Mouse (Mus musculus) small intestine, adult 2 months (tissue): ENCODE results near the gene Dock8. TPM values are rescaled to one million over a fixed set of nuclear protein-coding genes. Genes with fewer than 3 reads are reported as not detected.

Source experiments
- H3K27ac ChIP-seq: fragments of 200-500 bp; 2 replicates; pipeline ENCODE4 v1.5.1; 2012; ENCODE audit warnings: low read depth, low read length, control low read depth, inconsistent platforms; ENCODE audit not compliant: insufficient read depth
- H3K27me3 ChIP-seq: fragments of 200-500 bp; 2 replicates; pipeline ENCODE4 v1.6.1; 2012; ENCODE audit warnings: mild to moderate bottlenecking, moderate library complexity, low read length, inconsistent platforms; ENCODE audit not compliant: control insufficient read depth, insufficient read depth
- H3K36me3 ChIP-seq: fragments of 200-500 bp; 2 replicates; pipeline ENCODE4 v1.6.1; 2012; ENCODE audit warnings: mild to moderate bottlenecking, low read length, control low read depth, inconsistent platforms; ENCODE audit not compliant: control insufficient read depth, insufficient read depth
- H3K4me1 ChIP-seq: fragments of 200-500 bp; 2 replicates; pipeline ENCODE4 v1.6.1; 2012; ENCODE audit warnings: low read length, inconsistent platforms, mixed read lengths; ENCODE audit not compliant: control insufficient read depth, insufficient read depth, insufficient read length
- H3K4me3 ChIP-seq: fragments of 200-500 bp; 2 replicates; pipeline ENCODE4 v1.5.1; 2012; ENCODE audit warnings: low read depth, mild to moderate bottlenecking, control low read depth, inconsistent platforms, low read length, moderate library complexity
- CTCF ChIP-seq: fragments of 200-500 bp; IDR thresholded peaks from 2 replicates; pipeline ENCODE4 v1.5.1; 2012; ENCODE audit warnings: low read depth, mild to moderate bottlenecking, control low read depth, inconsistent platforms, low read length, moderate library complexity, mixed read lengths; ENCODE audit not compliant: insufficient replicate concordance, insufficient read length; ENCODE audit errors: extremely low read depth
- POLR2A ChIP-seq: fragments of 200-500 bp; IDR thresholded peaks from 2 replicates; pipeline ENCODE4 v1.6.1; 2012; ENCODE audit warnings: low read depth, mild to moderate bottlenecking, control low read depth, inconsistent platforms, low read length, moderate library complexity
- WGBS: fragments of 180-500 bp; shearing (Covaris S2); methylation state at CpG from one replicate; pipeline ENCODE4 v1.1.7; 2018; 5-methylcytosine and 5-hydroxymethylcytosine counted together
- polyA plus RNA-seq: library from polyadenylated mRNA; depleted of rRNA; stranded (reverse); fragments of >200 nt; gene quantifications from 2 replicates; pipeline ENCODE4 v1.2.3, GENCODE M21; 2012

Dock8 gene
- polyA plus RNA-seq, 1 experiment = 14.7 TPM

DNA sequence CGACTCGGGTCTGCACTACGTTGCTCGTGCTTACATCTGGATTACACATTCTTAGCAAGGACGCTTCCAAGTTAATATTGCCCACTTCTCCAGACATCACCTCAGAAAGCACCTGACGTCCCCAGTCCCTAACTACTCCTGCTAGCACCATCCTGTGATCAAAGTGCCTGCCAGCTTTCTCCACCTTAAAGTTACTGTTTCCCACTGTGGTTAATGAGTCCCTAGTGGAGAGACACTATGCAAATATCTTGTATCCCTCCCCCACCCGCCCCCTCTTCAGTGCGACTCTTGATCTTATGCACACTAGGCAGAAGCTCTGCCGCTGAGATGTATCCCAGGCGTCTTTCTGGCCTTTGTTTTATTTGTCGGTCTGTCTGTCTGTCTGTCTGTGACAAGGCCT is 21.3 kb upstream of the Dock8 start:
- 30% methylated on average over 11 of the region's 11 CpGs for WGBS
- TF ChIP-seq POLR2A (no peak), CTCF (no peak)
- Histone ChIP-seq H3K4me1 (peaks cover 36% of the 10 kb centered on the region), H3K36me3 (no peaks in the 10 kb centered on the region), H3K27ac (peak overlapping the region; percentile 66), H3K27me3 (no peaks in the 10 kb centered on the region), H3K4me3 (no peak overlapping the region)

DNA sequence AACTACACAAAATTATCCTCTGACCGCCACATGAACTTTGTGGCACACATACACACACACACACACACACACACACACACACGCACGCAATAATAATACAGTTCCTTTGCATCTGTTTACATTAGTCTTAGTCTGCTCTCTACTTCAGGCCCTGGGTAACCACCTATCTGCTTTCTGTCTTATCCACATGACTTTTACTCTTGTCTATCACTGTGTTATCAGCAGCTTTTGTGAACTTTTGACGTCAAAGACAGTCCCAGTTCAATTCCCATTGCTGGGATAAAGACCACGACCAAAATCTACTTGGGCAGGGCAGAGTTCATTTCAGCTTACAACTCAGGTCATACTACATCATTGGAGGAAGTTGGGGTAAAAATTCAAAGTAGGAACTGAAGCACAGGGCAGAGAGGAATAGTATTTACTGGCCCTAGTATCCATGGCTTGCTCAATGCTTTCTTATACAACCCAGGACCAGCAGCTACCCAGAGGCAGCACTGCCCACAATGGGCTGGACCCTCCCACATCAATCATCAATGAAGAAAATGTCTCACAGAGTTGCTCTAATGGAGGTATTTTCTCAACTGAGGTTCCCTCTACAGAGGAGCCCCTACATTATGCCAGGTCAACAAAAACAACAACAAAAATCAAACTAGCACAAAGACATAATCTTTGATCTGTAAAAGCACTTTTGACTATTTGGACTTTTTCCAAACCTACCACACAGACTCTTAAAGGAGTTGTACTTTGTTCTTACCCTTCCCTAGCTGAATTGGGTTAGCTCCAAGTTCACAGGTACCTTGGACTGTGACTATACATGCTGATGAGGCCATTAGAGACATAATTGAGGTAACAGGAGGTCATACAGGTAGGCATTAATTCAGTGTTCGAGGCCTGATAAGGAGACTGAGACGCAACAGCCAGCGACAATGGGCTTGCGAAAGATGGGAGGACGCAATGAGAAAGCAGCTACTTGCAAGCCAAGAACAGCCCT is 20.2 kb upstream of the Dock8 start:
- WGBS = 24% methylated on average over 10 of the region's 10 CpGs
- peak overlapping the region; percentile 99 for H3K27ac ChIP-seq
- peaks cover 26% of the 10 kb centered on the region; the same call in 1 of the 2 replicates for H3K4me1 ChIP-seq
- no peaks in the 10 kb centered on the region for H3K36me3 ChIP-seq
- no peak overlapping the region for H3K4me3 ChIP-seq
- TF ChIP-seq CTCF (no peak), POLR2A (no peak)
- no peaks in the 10 kb centered on the region for H3K27me3 ChIP-seq

DNA sequence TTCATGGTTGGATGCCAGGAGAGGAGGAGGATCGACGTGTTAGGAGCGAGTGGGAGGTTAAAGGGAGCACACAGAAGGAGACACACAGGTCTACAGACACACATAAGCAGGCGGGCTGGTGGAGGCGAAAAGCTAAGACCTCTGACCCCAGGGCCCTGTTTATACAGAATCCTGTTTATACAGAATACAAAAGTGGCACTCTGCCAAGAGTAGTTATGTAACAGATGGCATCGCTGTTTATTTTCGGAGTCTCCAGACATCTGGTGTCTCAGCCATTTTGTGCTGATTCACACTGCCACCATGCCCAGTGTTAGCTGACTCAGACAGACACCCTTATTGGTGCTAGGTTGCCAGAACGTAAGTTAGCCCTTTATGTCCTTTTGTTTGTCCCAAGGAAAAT is 18.0 kb upstream of the Dock8 start:
- Histone ChIP-seq H3K27ac (no peak overlapping the region), H3K36me3 (no peaks in the 10 kb centered on the region), H3K27me3 (no peaks in the 10 kb centered on the region), H3K4me3 (no peak overlapping the region), H3K4me1 (peaks cover 18% of the 10 kb centered on the region; the same call in 1 of the 2 replicates)
- 15% methylated on average over 8 of the region's 8 CpGs for whole genome bisulfite sequencing
- TF ChIP-seq CTCF = no peak
- no peak for TF ChIP-seq POLR2A

DNA sequence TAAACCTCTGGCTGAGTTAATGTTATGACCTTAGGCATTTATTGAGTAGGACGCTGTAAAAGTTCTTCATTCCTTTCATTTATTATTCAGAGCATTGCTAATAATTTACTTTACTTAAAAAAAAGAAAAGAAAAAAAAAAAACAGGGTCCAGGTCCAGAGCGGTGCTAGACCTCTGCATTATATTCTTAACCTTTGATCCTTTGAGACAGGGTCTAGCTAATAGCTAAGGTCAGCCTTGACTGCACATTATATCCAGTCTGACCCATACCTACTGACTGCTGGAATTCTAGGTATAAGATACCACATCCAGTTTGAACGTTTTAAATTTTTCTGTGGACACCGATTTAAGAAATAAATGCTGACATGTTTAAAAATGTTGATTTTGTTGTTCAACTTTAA is 16.3 kb upstream of the Dock8 start:
- H3K4me1 ChIP-seq = peaks cover 15% of the 10 kb centered on the region; the same call in 1 of the 2 replicates
- no peak for TF ChIP-seq POLR2A
- no peak for TF ChIP-seq CTCF
- no peak overlapping the region for H3K4me3 ChIP-seq
- H3K27me3 ChIP-seq = no peaks in the 10 kb centered on the region
- no peak overlapping the region for H3K27ac ChIP-seq
- WGBS = 76% methylated on average over 4 of the region's 4 CpGs
- H3K36me3 ChIP-seq = no peaks in the 10 kb centered on the region

DNA sequence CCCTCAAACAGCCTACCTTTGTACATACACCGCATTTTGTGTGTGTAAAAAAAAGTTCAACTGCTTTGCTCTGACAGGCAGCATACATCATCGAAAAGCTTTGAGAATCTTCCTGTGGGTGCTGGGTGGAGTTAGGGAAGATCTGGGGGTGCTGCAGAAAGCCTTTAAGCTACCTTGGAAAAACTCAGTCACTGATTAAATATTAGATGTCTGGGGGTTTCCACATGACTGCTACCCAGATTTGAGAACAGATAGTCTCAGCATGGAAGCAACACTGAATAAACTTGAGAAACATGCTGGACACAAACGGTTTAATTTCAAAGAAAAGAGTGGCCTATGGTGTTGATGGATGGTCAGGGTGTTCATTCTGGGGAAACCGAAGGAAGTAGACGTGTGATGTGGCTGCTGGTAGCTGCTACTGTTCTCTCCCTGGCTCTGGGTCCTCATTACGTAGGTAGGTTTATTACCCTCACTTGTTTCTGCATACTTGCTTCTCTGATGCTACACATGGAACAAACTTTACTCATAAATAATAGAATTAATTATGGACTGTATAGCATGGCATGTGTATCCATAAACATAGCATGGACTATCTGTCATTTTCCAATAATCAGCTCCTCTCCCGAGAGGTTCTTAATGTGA is 15.4 kb upstream of the Dock8 start:
- TF ChIP-seq CTCF = no peak
- TF ChIP-seq POLR2A = no peak
- Histone ChIP-seq H3K4me3 (no peak overlapping the region), H3K4me1 (peaks cover 12% of the 10 kb centered on the region; the same call in 1 of the 2 replicates), H3K36me3 (no peaks in the 10 kb centered on the region), H3K27me3 (no peaks in the 10 kb centered on the region), H3K27ac (no peak overlapping the region)
- 73% methylated on average over 7 of the region's 7 CpGs for WGBS

DNA sequence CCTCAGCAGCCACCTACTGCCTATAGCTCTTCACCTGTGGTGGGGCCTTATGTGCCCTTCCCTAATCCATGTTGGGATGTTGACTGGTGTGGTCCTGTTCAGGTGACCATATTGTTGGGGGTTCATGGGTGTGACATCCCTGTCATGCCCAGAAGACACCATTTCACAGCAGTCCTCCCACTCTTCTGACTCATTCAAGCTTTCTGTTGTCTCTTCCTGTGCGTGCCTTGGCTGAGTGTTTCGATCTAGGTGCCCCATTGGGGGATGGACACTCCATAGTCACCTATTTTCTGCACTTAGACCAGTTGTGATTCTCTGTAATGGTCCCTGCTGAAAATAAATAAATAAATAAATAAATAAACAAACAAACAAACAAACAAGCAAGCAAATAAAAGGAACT is 14.3 kb upstream of the Dock8 start:
- H3K4me3 ChIP-seq = no peak overlapping the region
- WGBS = 96% methylated on average over 2 of the region's 2 CpGs
- TF ChIP-seq POLR2A (no peak), CTCF (no peak)
- H3K27ac ChIP-seq = no peak overlapping the region
- peaks cover 7% of the 10 kb centered on the region; the same call in 1 of the 2 replicates for H3K4me1 ChIP-seq
- H3K27me3 ChIP-seq = no peaks in the 10 kb centered on the region
- no peaks in the 10 kb centered on the region for H3K36me3 ChIP-seq

DNA sequence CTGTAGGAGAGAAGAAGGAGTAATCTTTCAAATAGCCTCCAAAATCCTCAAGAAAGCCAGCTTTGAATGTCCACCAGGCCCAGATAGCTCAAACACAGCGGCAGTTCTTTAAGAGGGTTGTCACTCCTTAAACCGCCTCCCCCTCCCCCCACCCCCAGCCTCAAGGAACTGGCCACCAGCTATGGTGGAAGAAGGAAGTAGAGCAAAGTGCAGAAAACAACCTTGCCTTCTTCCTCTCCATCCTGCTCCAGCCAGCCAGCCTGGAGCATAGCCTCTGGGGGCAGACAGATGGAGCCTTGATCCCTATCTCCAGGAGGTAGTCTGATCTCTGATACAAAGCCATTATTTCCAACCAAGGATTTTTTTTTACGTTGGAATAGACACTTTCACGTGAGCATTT is 12.0 kb upstream of the Dock8 start:
- H3K36me3 ChIP-seq = no peaks in the 10 kb centered on the region
- no peak overlapping the region for H3K27ac ChIP-seq
- no peaks in the 10 kb centered on the region for H3K4me1 ChIP-seq
- H3K27me3 ChIP-seq = no peaks in the 10 kb centered on the region
- no peak overlapping the region for H3K4me3 ChIP-seq
- WGBS = 67% methylated on average over 4 of the region's 4 CpGs
- TF ChIP-seq POLR2A = no peak
- no peak for TF ChIP-seq CTCF
